Mouse (Mus musculus) spleen, postnatal 14 days (tissue): ENCODE data around the gene Thoc5.

Source experiments
- DNase-seq, 2 experiments: peaks; one replicate each; pipeline ENCODE4 v3.0.0; 2021 to 2022; ENCODE audit warnings: low spot score in 2 of 2

Gene Thoc5

GRCm38 (mm10) chr11:4906231-4906630 lies 11.1 kb downstream of the Thoc5 start:
- DNase-seq = no peak

DNA sequence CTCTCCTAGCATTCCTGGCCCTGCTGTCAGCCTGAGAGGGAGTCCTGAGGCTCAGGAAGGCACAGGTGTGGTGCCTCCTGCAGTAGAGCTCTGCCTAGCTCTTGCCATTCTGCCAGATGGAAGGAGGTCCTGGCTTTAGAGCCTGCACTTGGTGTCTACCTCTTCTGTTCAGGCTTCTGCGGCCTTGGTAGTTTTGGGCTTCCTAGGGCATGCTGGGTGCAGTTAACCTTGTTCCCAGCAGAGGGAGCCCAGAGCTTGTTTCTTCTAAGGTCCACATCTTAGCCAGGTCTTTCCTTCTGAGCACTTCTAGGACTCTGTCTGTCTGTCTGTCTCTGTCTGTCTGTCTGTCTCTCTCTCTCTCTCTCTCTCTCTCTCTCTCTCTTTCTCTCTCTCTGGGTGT lies 20.9 kb downstream of the Thoc5 start:
- peak in 1 of 2 experiments; percentile 27 for DNase-seq

- DNase-seq = no peak
Observed at GRCm38 (mm10) chr11:4921281-4921680, 26.2 kb downstream of the Thoc5 start.

GRCm38 (mm10) chr11:4921751-4922150 lies 26.6 kb downstream of the Thoc5 start:
- DNase-seq = no peak

DNA sequence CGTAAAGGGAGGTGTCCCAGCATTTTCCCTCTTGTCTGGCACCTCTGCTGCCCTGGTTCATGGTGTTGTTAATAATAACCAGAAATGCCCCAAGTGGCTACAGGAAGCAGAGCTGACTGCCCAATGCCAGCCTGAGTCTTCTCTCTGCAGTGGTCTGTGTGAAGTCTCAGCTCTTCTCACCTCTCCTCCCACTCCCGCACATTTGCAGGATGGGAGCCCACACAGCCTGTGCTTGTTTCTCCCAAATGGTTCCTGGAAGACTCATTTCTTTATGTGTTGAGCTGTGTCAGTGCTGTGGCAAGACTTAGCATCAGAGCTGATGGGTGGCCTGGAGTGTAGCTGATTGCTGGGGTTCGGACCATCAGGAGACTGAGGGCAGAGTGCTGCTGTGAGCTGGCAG lies 32.1 kb downstream of the Thoc5 start:
- DNase-seq = no peak

- no peak for DNase-seq
Observed at GRCm38 (mm10) chr11:4931009-4931601, 36.0 kb downstream of the Thoc5 start.

GRCm38 (mm10) chr11:4936243-4936642 lies 41.1 kb downstream of the Thoc5 start:
- no peak for DNase-seq

DNA sequence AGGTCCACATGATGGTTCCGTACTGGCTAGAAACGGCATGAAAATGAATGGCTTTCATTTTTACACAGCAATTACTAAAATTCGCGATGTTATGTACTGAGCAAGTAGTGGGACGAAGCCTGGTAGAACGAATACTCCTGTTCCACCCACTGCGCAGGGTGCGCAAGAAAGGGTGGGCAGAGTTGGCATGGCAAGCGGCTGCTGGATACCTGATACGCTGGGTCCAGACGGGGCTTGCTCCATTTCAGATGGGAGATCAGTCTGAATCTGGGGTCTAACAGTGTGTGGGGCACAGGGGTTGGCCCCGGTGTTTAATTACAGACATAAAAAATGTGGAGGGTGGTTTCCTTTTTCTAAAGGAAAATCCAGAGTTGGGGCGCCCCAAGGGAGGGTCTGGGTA lies 51.4 kb downstream of the Thoc5 start:
- DNase-seq = no peak

DNA sequence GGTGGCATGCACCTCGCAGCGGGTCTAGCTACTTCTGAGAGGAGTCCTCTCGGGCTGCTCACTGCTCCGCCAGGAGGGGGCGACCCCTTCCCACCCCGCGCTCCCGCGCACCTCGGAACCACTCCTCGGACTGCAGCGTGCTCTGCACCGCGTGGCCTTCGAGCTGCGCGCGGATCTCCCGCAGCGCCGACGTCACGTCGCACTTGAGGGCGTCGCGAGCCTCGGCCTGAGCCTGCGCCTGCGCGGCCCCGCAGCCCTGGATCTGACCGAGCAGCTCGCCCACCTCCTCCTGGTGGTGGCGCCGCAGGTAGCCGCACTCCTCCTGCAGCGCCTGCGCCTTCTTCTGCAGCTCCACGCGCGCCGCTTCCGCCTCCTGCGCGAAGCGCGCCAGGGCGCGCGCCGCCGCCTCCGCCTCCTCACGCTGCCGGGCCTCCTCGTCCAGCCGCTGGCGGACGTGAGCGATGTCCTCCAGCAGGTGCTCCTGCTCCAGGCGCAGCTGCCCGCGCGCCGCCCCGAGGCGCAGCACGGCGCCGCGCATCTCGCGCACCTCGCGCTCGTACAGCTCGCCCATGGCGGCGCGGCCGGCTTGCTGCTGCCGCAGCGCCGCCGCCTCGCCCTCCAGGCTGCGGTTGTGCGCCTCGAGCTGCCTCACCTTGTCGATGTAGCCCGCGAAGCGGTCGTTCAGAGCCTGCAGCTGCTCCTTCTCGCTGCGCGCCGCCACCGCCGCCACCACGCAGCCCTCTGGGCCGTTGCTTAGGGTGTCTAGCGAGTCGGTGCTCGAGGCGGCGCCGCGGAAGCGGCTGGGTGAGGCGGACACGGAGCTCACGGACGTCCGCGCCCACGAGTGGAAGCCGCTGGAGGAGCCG lies 52.1 kb downstream of the Thoc5 start:
- peak; percentile 25 for DNase-seq

GRCm38 (mm10) chr11:4947813-4948174 lies 52.7 kb downstream of the Thoc5 start, which contains the start of gene Nefh:
Gene Nefh, minus strand, starts transcription at chr11:4948064.
- DNase-seq = no peak

DNA sequence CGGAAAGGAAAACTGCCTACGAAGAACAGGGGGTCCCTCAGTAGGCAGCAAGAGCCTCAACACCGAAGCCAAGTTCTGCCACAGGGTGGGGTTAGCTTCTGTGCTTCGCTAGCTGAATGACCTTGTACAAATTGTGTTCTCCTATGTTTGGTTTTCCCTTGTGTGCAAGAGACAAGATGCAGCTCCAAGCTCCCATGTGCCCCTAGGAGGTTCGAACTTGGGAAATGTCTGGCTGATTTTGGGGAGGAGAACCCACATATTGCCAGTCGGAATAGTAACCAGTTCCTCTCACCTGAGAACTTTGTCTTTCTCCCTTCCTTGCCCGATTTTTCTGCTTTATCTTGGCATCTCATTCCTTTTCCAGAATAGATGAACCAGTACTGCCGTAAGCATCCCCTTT lies 53.7 kb downstream of the Thoc5 start:
- no peak for DNase-seq

- DNase-seq = no peak
Observed at GRCm38 (mm10) chr11:4949256-4950044, 54.3 kb downstream of the Thoc5 start.

- DNase-seq = no peak
Observed at GRCm38 (mm10) chr11:4953401-4953800, 58.3 kb downstream of the Thoc5 start.

DNA sequence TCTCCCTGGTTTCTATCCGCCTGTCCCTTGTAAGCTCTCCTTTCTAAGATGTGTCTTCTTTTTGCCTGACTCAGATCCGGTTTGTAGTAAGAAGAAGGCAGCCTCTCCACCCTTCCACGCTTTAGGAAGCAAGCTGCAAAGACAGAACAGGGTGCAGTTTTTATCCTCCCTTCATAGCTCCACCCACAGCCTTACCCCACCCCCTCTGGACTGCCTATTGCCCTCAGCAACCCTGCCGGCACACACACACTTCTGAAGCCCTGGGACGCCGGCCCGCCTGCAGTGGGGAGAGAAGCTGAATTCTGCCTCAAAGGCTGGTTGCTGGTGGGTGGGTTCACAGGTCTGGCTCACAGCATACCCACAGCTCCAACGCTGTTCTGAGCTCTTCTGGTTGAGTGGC lies 58.8 kb downstream of the Thoc5 start:
- DNase-seq = no peak

- no peak for DNase-seq
Observed at GRCm38 (mm10) chr11:4963099-4963808, 68.1 kb downstream of the Thoc5 start.

DNA sequence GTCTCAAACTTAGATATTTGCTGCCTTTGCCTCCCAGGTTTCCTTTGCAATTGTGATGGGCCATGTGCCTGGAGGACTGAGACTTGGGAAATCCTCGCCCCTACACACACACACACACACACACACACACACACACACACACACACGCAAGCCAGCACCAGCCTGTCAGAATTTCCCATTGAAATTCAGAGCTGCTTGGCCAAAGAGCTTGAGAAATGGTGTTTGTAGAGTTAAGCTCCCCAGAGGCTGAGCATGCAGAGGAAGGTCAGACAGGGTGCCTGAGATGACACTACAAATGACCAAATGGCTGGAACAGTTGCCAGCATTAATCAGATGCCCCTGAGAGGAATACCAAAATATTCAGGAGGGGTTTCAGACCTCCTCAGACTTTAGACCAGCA lies 71.2 kb downstream of the Thoc5 start:
- no peak for DNase-seq

DNA sequence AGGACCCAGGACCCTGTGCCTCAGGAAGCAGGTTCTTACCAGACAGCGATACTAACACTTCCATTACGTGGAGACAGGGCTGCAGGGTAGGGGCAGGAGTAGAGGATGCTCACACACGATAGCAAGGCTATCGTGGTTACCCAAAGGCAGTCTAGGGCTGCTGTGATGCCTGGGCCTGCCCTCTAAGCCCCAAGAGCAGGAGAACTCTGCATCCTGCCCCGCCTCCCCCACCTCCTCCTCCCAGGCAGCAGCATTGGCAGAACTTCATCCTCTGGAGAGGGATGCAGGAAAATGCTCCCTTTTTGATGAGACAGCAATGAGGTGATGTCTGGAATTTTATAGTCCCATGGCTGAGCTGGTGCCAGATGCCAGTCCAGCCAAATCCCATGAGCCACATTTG lies 71.8 kb downstream of the Thoc5 start:
- DNase-seq = no peak

DNA sequence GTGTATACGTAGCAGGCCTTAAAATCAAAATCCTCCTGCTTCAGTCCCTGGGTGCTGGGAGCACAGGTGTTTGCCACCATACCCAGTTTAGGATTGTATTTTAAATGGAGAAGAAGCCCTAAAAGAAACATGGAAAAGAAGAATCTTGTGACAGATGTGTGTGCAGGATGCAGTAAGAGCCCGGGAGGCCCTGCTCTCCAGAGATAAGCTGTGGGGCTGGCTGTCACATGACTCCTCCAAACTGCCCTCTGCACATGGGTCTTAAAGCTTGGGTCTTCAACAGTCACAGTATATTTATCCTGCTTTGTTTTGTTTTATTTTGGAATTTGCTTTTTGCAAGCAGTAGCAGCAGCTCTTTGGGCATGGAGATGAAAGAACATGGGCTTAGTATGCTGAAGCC lies 72.4 kb downstream of the Thoc5 start:
- DNase-seq = no peak

- no peak for DNase-seq
Observed at GRCm38 (mm10) chr11:4968376-4968775, 73.3 kb downstream of the Thoc5 start.

DNA sequence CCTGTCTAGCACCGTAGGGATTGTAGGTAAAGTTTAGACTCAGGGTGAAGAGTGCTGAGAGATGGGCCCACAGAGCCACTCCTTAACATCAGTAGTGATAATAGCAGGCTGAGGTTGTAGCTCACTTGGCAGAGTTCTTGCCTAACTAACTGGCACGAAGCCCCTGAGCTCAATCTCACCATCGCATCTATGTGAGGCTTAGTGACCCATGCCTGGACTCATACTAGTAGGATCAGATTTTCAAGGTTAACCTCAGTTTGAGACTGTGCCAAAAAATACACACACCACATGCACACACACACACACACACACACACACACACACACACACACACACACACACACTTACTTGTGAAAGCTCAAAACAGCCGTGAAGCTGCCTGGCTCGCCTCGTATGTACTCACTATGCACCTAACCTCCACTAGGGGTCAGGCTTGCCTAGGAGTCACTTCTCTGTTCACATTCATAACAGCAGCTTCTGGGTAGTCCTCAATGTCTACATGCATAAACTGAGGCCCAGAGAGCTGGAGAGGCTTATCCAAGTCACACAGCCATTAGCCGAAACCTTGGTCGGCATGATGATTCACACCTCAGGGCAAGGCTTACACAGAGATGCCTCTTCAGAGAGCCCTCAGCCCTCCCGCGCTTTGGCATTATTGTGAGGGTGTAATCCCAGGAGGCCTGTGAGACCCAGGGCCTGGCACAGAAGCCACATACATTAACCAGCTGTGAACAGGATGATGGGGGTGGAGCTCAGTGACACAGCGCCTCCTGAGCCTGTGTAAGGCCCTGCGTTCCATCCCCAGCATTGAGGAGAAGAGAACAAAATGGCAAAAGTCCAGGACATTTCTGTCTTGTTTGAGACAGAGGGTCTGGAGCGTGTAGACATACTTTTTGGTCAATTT lies 78.1 kb downstream of the Thoc5 start:
- peak in 1 of 2 experiments; percentile 47 for DNase-seq

GRCm38 (mm10) chr11:4973871-4974256 lies 78.7 kb downstream of the Thoc5 start:
- DNase-seq = no peak
